Mouse (Mus musculus): ENCODE measurements at regions not wholly inside any gene's neighbourhood (a gene's known extent, or its start where the extent isn't known, plus 50 kb on each side); places are given as distances from the start of the nearest gene placed in this dataset.

DNA sequence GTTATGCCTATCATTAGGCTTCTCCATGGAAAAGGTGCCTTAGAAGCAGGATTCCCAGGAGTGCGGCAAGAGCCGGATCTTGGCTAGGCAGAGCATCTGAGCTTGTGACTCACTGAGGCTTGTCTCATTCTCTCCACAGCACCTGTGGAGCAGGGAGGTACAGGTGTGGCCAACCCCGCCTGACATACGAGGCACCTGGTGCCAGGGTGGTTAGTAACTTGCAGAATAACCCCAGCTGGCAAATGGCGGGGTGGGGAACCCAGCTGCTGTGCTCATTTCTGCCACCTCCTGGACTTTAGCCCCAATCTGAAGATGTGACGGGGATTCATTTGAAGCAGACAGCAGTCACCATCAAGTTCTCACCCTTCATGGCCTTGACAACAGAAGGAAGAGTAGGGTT is 96.2 kb downstream of the Pdgfra start:
- no peak for DNase-seq

DNA sequence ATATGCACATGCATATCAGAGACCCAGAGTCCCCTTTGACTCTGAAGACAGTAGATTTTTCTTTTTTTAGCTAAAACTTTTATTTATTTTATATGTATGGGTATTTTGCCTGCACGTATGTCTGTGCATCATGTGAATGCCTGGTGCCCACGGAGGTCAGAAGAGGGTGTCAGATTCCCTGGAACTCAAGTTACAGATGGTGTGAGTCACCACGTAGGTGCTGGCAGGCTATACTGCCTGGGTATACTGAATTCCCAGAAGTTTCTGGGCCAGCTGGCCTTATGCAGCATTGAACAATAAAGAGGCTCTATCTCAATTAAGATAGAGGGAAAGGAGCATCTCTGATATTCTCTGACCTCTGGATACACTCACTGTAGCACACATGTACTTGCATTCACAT is 97.6 kb downstream of the Pdgfra start:
- no peak for DNase-seq

DNA sequence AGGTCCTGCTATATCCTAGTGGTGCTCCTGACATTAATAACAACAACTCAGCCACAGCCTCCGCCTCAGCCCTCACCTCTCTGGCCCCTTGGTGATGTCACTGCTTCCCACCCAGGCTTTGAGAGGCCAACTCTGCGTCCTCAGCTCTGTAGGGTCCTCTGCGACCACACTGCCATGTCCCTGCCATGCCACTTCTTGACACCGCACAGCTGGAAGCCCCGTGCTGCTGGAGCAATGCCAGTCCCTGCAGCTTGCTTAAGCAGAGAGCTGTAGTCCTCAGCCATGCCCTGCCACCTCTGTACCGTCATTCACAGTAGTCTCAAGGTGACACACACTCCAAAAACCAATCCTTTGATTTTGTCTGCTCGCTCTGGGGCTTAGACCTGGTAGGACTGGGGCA is 101.3 kb downstream of the Pdgfra start:
- DNase-seq, result no peak

- no peak for DNase-seq
These were observed 101.7 kb downstream of the Pdgfra start for GRCm38 (mm10) chr5:75253830-75254229.

DNA sequence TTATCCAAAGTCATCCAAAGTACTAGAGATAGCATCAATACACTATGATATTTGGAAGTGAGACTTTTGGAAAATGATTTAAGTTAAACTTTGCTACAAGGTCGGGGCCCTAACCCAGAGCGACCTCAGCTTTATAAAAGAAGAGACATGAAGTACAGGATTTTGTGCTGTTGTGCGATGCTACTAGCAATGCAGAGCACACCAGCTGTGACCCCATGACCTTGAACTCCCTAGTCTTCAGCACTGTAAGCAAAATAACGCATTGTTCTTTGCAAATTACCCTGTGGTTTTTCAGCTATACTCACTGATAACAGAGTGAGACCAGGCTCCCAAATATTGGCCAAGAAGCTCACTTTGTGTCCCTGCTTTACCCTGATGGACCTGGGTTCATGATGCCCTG is 104.1 kb downstream of the Pdgfra start:
- DNase-seq, result no peak

DNA sequence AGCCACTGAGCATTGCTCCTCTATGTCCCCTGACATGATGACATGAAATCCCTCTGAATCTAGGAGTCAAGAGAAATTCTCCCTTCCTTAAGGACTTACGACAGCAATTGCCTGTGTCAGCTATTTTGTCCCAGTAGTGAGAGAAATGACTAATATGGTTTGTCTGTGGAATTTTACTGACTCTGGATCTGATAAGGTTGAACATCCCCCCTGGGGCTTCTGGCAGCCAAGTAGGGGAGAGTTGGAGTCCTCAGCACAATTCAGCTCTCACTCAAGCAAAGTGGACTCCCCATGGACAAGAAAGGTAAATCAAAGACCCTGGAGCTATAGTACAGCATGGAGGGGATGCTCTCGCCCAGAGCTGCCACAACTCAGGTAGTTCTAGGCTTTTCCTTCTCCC is 105.0 kb downstream of the Pdgfra start:
- no peak for DNase-seq

DNA sequence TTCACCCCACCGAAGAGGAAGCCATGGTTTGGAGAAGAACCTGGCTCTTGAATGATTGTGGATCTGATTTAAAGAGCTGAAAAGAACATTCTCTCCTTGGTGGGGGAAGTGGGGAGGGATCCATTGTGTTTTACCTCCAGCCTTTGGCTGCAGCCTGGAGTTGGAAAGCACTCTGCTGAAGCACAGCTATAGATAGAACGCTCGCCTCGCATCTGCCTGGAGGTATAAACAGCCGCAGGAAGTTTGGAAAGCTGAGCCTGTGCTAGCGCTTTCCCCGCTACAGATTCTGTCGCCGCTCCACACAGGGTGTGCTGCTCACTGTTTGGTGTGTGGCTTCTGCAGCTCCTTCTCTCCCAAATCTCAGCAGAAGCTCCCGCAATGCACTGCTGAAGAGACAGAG is 108.2 kb downstream of the Pdgfra start:
- DNase-seq, result peak; percentile 28 to 52

DNA sequence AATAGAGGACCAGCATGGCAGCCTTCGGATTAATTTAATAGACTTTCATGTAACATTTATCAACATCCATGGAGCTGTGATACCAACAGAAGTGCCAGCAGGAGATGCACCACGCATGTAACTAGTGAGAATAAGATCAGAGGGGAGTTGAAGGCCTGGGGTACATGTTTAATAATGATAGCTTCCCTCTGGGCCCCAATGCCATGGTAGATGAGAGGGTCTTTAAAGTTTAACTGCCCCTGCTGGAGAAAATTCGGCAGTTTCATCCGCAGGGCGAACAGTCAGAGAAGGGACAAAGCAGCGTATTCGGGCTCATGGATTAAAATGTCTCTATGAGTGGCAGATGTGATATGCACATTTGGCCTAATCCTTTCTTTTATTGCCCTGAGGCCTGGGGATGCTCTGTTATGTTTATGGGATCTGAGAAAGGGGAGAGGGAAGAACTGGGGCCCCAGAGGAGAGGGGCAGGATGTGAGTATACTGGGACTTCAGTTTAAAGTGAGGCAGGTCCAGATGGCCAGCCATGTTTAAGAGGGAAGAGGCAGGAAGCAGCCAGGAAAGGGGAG is 114.1 kb downstream of the Pdgfra start:
- DNase-seq, result no peak

GRCm38 (mm10) chr5:75266871-75267270 is 114.8 kb downstream of the Pdgfra start:
- DNase-seq, result no peak

DNA sequence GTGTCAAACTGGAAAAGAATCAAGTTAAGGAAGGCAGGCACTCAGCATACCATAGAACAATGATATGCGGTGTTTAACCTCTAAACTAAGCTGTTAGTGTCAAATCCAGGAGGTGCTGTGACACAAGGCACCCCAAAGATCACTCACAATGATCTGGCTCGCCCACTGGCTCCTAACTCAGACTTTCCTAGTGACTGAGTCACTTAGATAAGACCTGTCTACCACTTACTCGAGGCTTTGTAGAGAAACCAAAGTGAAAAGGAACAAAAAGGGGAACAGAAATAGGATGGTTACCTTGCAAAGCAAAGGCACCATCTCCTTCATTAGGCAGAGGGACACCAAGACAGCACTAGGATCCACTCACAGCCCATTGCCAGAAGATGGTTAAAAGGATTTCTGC is 115.7 kb downstream of the Pdgfra start:
- DNase-seq, result no peak

GRCm38 (mm10) chr5:75278041-75278440 is 125.9 kb downstream of the Pdgfra start:
- DNase-seq, result no peak

- DNase-seq, result no peak
These were observed 127.6 kb downstream of the Pdgfra start for GRCm38 (mm10) chr5:75279561-75280171.

DNA sequence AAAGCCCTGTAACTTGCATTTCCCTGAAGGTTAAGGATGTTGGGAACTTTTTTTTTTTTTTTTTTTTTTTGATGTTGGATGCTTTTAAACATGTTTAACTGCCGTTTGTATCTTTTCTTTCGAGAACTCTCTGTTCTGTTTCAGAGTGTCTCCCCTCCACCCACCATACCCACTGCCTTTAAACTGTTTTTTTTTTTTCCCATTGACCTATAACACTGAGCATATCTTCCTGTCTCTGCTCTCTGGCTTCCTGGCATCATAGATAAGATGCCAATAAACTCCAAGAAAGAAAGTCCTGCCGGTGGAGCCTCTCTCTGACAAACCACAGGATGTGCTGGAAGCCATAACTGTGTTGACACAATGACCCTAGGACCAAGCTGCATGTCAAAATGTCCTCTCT is 128.6 kb downstream of the Pdgfra start:
- peak in 1 of 2 experiments; percentile 14 for DNase-seq

- no peak for DNase-seq
These were observed 129.4 kb downstream of the Pdgfra start for GRCm38 (mm10) chr5:75281510-75281909.

DNA sequence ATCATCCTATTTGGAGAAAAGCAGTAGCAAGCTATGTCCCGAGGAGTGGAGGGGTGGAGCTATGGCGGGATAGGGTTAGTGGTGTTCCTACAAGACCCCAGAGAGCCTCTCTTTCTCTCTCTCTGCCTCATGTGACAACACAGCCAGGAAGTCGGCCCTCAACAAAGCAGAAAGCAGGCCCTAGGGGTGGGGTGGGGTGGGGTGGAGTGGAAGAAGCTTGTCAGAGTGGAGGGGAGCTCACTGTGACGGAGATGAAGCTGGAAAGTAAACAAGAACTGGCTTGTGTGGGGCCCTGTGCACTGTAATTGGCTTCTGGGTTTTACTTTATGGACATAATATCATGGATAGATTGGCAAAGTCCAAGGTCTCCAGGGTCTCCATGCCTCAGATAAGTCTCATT is 130.5 kb downstream of the Pdgfra start:
- no peak for DNase-seq

- DNase-seq, result no peak
These were observed 131.7 kb downstream of the Pdgfra start for GRCm38 (mm10) chr5:75283841-75284240.

GRCm38 (mm10) chr5:75285950-75286349 is 133.9 kb downstream of the Pdgfra start:
- no peak for DNase-seq

- no peak for DNase-seq
These were observed 143.6 kb downstream of the Pdgfra start for GRCm38 (mm10) chr5:75295676-75296075.

GRCm38 (mm10) chr5:75312897-75313296 is 160.8 kb downstream of the Pdgfra start:
- no peak for DNase-seq

- no peak for DNase-seq
These were observed 163.9 kb downstream of the Pdgfra start for GRCm38 (mm10) chr5:75315956-75316355.

DNA sequence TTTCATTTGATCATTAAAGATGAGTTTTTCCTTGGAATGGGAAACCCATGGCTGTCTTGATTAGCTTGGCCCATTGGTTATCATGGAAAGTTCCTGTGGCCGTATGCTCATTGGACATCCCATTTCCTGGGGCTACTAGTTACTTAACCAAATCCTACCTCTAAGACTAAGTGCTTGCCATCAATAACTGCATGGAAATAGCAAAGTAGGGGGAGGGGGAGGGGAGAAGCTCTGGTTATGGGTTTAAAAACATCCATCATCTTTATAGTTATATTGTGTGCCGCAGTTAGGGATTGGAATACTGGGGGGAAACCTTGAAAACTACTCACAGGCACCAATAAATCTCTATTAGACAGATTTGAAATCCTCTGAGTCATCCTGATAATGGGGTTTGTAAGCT is 168.4 kb downstream of the Pdgfra start:
- no peak for DNase-seq

- DNase-seq, result no peak
These were observed 182.0 kb downstream of the Pdgfra start for GRCm38 (mm10) chr5:75334050-75334449.

DNA sequence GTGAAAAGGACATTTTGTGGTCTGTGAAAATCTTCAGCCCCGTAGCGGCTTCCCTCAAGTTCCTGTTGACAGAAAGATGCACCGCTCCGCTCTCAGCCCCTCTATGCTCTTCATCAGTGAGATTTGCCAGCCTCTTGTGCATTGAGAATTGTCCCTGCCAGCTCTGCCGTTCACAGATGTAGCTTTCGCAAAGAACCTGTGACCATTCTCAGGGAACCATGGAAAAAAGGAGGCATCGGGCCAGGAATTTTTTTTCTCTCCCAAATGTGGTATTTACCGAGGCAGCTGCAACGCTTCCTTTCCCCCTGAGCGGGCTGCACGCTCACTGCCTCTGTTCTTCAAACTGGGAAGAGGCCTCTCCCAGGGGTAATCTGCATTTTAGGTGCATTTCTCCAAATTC is 184.4 kb downstream of the Pdgfra start:
- no peak for DNase-seq

DNA sequence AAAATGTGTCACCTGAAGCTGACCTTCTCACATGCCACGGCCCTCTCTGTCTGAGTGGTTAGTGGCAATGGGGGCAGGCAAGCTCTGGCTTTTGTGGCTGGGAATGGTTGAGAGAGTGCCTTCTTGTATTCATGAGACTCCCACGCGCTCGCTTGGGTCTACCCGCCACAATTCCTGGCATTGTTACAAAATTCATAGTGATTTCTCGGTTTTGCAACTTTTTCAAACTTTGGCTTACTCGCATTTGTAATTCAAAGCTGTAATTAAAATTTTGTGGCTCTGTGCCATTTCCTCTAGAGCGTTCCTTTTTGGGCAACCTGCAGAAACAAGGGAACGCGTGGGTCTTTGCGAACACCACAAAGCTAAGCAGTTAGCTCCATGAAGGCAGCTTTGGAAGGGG is 186.3 kb downstream of the Pdgfra start:
- DNase-seq, result no peak

GRCm38 (mm10) chr5:75342599-75342998 is 190.5 kb downstream of the Pdgfra start:
- DNase-seq, result no peak

Data from lung, adult 18-20 months (tissue).